Mouse (Mus musculus) neural tube, embryonic 15.5 days (tissue): ENCODE measurements around the gene Ubr4. TPM values are rescaled to one million over a fixed set of nuclear protein-coding genes. Genes with fewer than 3 reads are reported as not detected.

ENCODE experiments used
- ATAC-seq: fragments of 200-750 bp; cut with Nextera tagmentation; 2 replicates; pipeline ENCODE4 v1.8.0; 2017; ENCODE audit warnings: mild to moderate bottlenecking, moderate TSS enrichment, moderate library complexity; ENCODE audit not compliant: low FRiP score
- H3K27ac ChIP-seq: fragments of 300-500 bp; sonication (generic); replicated peaks from 2 replicates; pipeline ENCODE4 v1.5.1; 2015; ENCODE audit warnings: mild to moderate bottlenecking, inconsistent platforms
- H3K27me3 ChIP-seq: fragments of 300-500 bp; sonication (generic); replicated peaks from 2 replicates; pipeline ENCODE4 v1.6.1; 2015; ENCODE audit warnings: inconsistent platforms
- H3K36me3 ChIP-seq: fragments of 300-500 bp; sonication (generic); 2 replicates; pipeline ENCODE4 v1.6.1; 2015; ENCODE audit warnings: inconsistent platforms
- H3K4me1 ChIP-seq: fragments of 300-500 bp; sonication (generic); 2 replicates; pipeline ENCODE4 v1.6.1; 2015; ENCODE audit warnings: inconsistent platforms
- H3K4me2 ChIP-seq: fragments of 300-500 bp; sonication (generic); 2 replicates; pipeline ENCODE4 v1.6.1; 2015; ENCODE audit warnings: inconsistent platforms, mild to moderate bottlenecking, moderate library complexity
- H3K4me3 ChIP-seq: fragments of 300-500 bp; sonication (generic); replicated peaks from 2 replicates; pipeline ENCODE4 v1.5.1; 2015; ENCODE audit warnings: mild to moderate bottlenecking, inconsistent platforms
- H3K9ac ChIP-seq: fragments of 300-500 bp; sonication (generic); replicated peaks from 2 replicates; pipeline ENCODE4 v1.6.1; 2015; ENCODE audit warnings: mild to moderate bottlenecking, inconsistent platforms
- H3K9me3 ChIP-seq: fragments of 300-500 bp; sonication (generic); replicated peaks from 2 replicates; pipeline ENCODE4 v1.6.1; 2016; ENCODE audit warnings: inconsistent platforms
- WGBS: fragments of 180-500 bp; shearing (Covaris S2); methylation state at CpG from one replicate; pipeline ENCODE4 v1.1.7; 2015; ENCODE audit warnings: mixed read lengths; 5-methylcytosine and 5-hydroxymethylcytosine counted together
- polyA plus RNA-seq: library from polyadenylated mRNA; unstranded; fragments of >200 nt; fragmentation: Nextera tagmentation; extraction: Ambion mirVana; gene quantifications from 2 replicates; pipeline ENCODE4 v1.2.1, GENCODE M21; 2015

Gene Ubr4
- polyA plus RNA-seq, 1 experiment from 2014 or later = 82.5 TPM

GRCm38 (mm10) chr4:139334631-139335295 lies 17.6 kb upstream of the Ubr4 start:
- WGBS = 80% methylated on average over 6 of the region's 9 CpGs
- Histone ChIP-seq H3K9ac (no peak overlapping the region), H3K4me1 (no peaks in the 10 kb centered on the region), H3K9me3 (no peaks in the 10 kb centered on the region), H3K4me3 (no peak overlapping the region), H3K36me3 (no peaks in the 10 kb centered on the region), H3K4me2 (no peak overlapping the region), H3K27me3 (peaks cover 10% of the 10 kb centered on the region), H3K27ac (no peak overlapping the region)
- no peak for ATAC-seq

- H3K9ac ChIP-seq = no peak overlapping the region
- peaks cover 10% of the 10 kb centered on the region for H3K27me3 ChIP-seq
- H3K4me3 ChIP-seq = no peak overlapping the region
- WGBS = 77% methylated on average over 7 of the region's 7 CpGs
- ATAC-seq = no peak
- no peak overlapping the region for H3K4me2 ChIP-seq
- no peak overlapping the region for H3K27ac ChIP-seq
- H3K36me3 ChIP-seq = no peaks in the 10 kb centered on the region
- H3K9me3 ChIP-seq = no peaks in the 10 kb centered on the region
- no peaks in the 10 kb centered on the region for H3K4me1 ChIP-seq
These were observed 16.9 kb upstream of the Ubr4 start for GRCm38 (mm10) chr4:139335507-139335906.

GRCm38 (mm10) chr4:139336822-139337483 lies 15.5 kb upstream of the Ubr4 start:
- Histone ChIP-seq H3K36me3 (no peaks in the 10 kb centered on the region), H3K4me3 (peak overlapping the region; percentile 19; the same call in 1 of the 2 replicates), H3K9me3 (no peaks in the 10 kb centered on the region), H3K4me1 (no peaks in the 10 kb centered on the region), H3K27me3 (peaks cover 10% of the 10 kb centered on the region), H3K9ac (0 out of 2 replicates have a peak overlapping the region, but pooled peaks have one; percentile 10), H3K4me2 (peak overlapping the region; percentile 40), H3K27ac (no peak overlapping the region)
- WGBS = 29% methylated on average over 24 of the region's 24 CpGs
- no peak for ATAC-seq

GRCm38 (mm10) chr4:139338145-139338544 lies 14.3 kb upstream of the Ubr4 start:
- Histone ChIP-seq H3K4me2 (no peak overlapping the region), H3K36me3 (no peaks in the 10 kb centered on the region), H3K9me3 (no peaks in the 10 kb centered on the region), H3K27ac (no peak overlapping the region), H3K9ac (no peak overlapping the region), H3K4me3 (no peak overlapping the region), H3K27me3 (peaks cover 10% of the 10 kb centered on the region), H3K4me1 (no peaks in the 10 kb centered on the region)
- 56% methylated on average over 33 of the region's 33 CpGs for WGBS
- ATAC-seq = no peak

GRCm38 (mm10) chr4:139340835-139341234 lies 11.6 kb upstream of the Ubr4 start:
- Histone ChIP-seq H3K4me3 (no peak overlapping the region), H3K36me3 (peaks cover 8% of the 10 kb centered on the region; the same call in 1 of the 2 replicates), H3K9me3 (no peaks in the 10 kb centered on the region), H3K27ac (no peak overlapping the region), H3K9ac (no peak overlapping the region), H3K4me2 (no peak overlapping the region), H3K4me1 (no peaks in the 10 kb centered on the region), H3K27me3 (peaks cover 10% of the 10 kb centered on the region)
- WGBS = 87% methylated on average over 4 of the region's 4 CpGs
- ATAC-seq = no peak

- no peaks in the 10 kb centered on the region for H3K9me3 ChIP-seq
- H3K27ac ChIP-seq = no peak overlapping the region
- H3K27me3 ChIP-seq = peaks cover 8% of the 10 kb centered on the region
- H3K4me1 ChIP-seq = no peaks in the 10 kb centered on the region
- no peak overlapping the region for H3K4me3 ChIP-seq
- no peak for ATAC-seq
- H3K9ac ChIP-seq = no peak overlapping the region
- no peak overlapping the region for H3K4me2 ChIP-seq
- WGBS = 82% methylated on average over 7 of the region's 7 CpGs
- H3K36me3 ChIP-seq = peaks cover 16% of the 10 kb centered on the region
These were observed 10.7 kb upstream of the Ubr4 start for GRCm38 (mm10) chr4:139341556-139342233.

- H3K4me1 ChIP-seq = no peaks in the 10 kb centered on the region
- no peak for ATAC-seq
- 61% methylated on average over 5 of the region's 5 CpGs for whole genome bisulfite sequencing
These were observed 8.7 kb upstream of the Ubr4 start for GRCm38 (mm10) chr4:139343718-139344117.

GRCm38 (mm10) chr4:139345416-139346019 lies 6.9 kb upstream of the Ubr4 start:
- Histone ChIP-seq H3K4me2 (no peak overlapping the region), H3K4me3 (no peak overlapping the region), H3K27me3 (no peaks in the 10 kb centered on the region), H3K27ac (no peak overlapping the region), H3K4me1 (peaks cover 2% of the 10 kb centered on the region), H3K36me3 (peaks cover 47% of the 10 kb centered on the region), H3K9ac (no peak overlapping the region), H3K9me3 (no peaks in the 10 kb centered on the region)
- WGBS = 79% methylated on average over 23 of the region's 23 CpGs
- ATAC-seq = no peak

More at GRCm38 (mm10) chr4:139343718-139344117, 8.7 kb upstream of the Ubr4 start:
- Histone ChIP-seq H3K9me3 (no peaks in the 10 kb centered on the region), H3K4me3 (no peak overlapping the region), H3K9ac (no peak overlapping the region), H3K27me3 (no peaks in the 10 kb centered on the region), H3K27ac (no peak overlapping the region), H3K4me2 (no peak overlapping the region), H3K36me3 (peaks cover 34% of the 10 kb centered on the region)

GRCm38 (mm10) chr4:139352832-139353231 lies 423 bp downstream of the Ubr4 start:
- peaks cover 26% of the 10 kb centered on the region for H3K4me1 ChIP-seq
- H3K27ac ChIP-seq = peak overlapping the region; percentile 98
- peak overlapping the region; percentile 93 for H3K4me3 ChIP-seq
- H3K9ac ChIP-seq = peak overlapping the region; percentile 96
- H3K9me3 ChIP-seq = no peaks in the 10 kb centered on the region
- peak; percentile 51; the same call in 1 of the 2 replicates for ATAC-seq
- peak overlapping the region; percentile 92 for H3K4me2 ChIP-seq
- peaks cover 51% of the 10 kb centered on the region for H3K36me3 ChIP-seq
- under 1% methylated on average over 7 of the region's 7 CpGs for WGBS
- H3K27me3 ChIP-seq = no peaks in the 10 kb centered on the region

- WGBS = 92% methylated on average over 3 of the region's 3 CpGs
- H3K4me2 ChIP-seq = no peak overlapping the region
- H3K36me3 ChIP-seq = peaks cover 72% of the 10 kb centered on the region
- no peaks in the 10 kb centered on the region for H3K9me3 ChIP-seq
- H3K4me3 ChIP-seq = no peak overlapping the region
- H3K27me3 ChIP-seq = no peaks in the 10 kb centered on the region
- H3K27ac ChIP-seq = no peak overlapping the region
- ATAC-seq = no peak
- peaks cover 11% of the 10 kb centered on the region for H3K4me1 ChIP-seq
- H3K9ac ChIP-seq = no peak overlapping the region
These were observed 4.8 kb downstream of the Ubr4 start for GRCm38 (mm10) chr4:139357211-139357610.

- ATAC-seq = no peak
- no peaks in the 10 kb centered on the region for H3K4me1 ChIP-seq
- 95% methylated on average over 11 of the region's 11 CpGs for WGBS
These were observed 8.5 kb downstream of the Ubr4 start for GRCm38 (mm10) chr4:139360761-139361548.

More at GRCm38 (mm10) chr4:139360761-139361548, 8.5 kb downstream of the Ubr4 start:
- H3K4me2 ChIP-seq = no peak overlapping the region
- H3K4me3 ChIP-seq = no peak overlapping the region
- H3K27ac ChIP-seq = no peak overlapping the region
- no peaks in the 10 kb centered on the region for H3K9me3 ChIP-seq
- H3K36me3 ChIP-seq = peaks cover 96% of the 10 kb centered on the region
- no peaks in the 10 kb centered on the region for H3K27me3 ChIP-seq
- no peak overlapping the region for H3K9ac ChIP-seq
